Mouse (Mus musculus) forebrain, embryonic 15.5 days (tissue): ENCODE measurements around the gene Kcnh1. TPM values are rescaled to one million over a fixed set of nuclear protein-coding genes. Genes with fewer than 3 reads are reported as not detected.

Source experiments
- ATAC-seq: fragments of 200-750 bp; cut with Nextera tagmentation; replicated peaks from 2 replicates; pipeline ENCODE4 v1.8.0; 2017; ENCODE audit warnings: mild to moderate bottlenecking, moderate TSS enrichment, moderate library complexity
- H3K27ac ChIP-seq: fragments of 300-500 bp; sonication (generic); replicated peaks from 2 replicates; pipeline ENCODE4 v1.5.1; 2015; ENCODE audit warnings: mild to moderate bottlenecking, inconsistent platforms
- H3K27me3 ChIP-seq: fragments of 300-500 bp; sonication (generic); 2 replicates; pipeline ENCODE4 v1.6.1; 2015; ENCODE audit warnings: inconsistent platforms
- H3K36me3 ChIP-seq: fragments of 300-500 bp; sonication (generic); 2 replicates; pipeline ENCODE4 v1.6.1; 2015; ENCODE audit warnings: mild to moderate bottlenecking, inconsistent platforms
- H3K4me1 ChIP-seq: fragments of 300-500 bp; sonication (generic); 2 replicates; pipeline ENCODE4 v1.6.1; 2015; ENCODE audit warnings: inconsistent platforms
- H3K4me2 ChIP-seq: fragments of 300-500 bp; sonication (generic); replicated peaks from 2 replicates; pipeline ENCODE4 v1.6.1; 2015; ENCODE audit warnings: mild to moderate bottlenecking, inconsistent platforms
- H3K4me3 ChIP-seq: fragments of 300-500 bp; sonication (generic); 2 replicates; pipeline ENCODE4 v1.5.1; 2015; ENCODE audit warnings: mild to moderate bottlenecking, inconsistent platforms
- H3K9ac ChIP-seq: fragments of 300-500 bp; sonication (generic); replicated peaks from 2 replicates; pipeline ENCODE4 v1.6.1; 2015; ENCODE audit warnings: mild to moderate bottlenecking, inconsistent platforms
- H3K9me3 ChIP-seq: fragments of 300-500 bp; sonication (generic); 2 replicates; pipeline ENCODE4 v1.6.1; 2016; ENCODE audit warnings: inconsistent platforms
- WGBS: fragments of 180-500 bp; shearing (Covaris S2); methylation state at CpG from one replicate; pipeline ENCODE4 v1.1.7; 2015; ENCODE audit warnings: mixed read lengths; 5-methylcytosine and 5-hydroxymethylcytosine counted together
- polyA plus RNA-seq: library from polyadenylated mRNA; unstranded; fragments of >200 nt; fragmentation: Nextera tagmentation; extraction: Ambion mirVana; gene quantifications from 2 replicates; pipeline ENCODE4 v1.2.1, GENCODE M21; 2015

Gene Kcnh1
- polyA plus RNA-seq, 1 experiment from 2014 or later = 2.0 TPM

- Histone ChIP-seq H3K27ac (no peak overlapping the region), H3K9me3 (no peaks in the 10 kb centered on the region), H3K4me3 (no peak overlapping the region), H3K4me2 (no peak overlapping the region), H3K36me3 (no peaks in the 10 kb centered on the region), H3K4me1 (no peaks in the 10 kb centered on the region), H3K9ac (no peak overlapping the region), H3K27me3 (no peaks in the 10 kb centered on the region)
- WGBS = 90% methylated on average over 2 of the region's 2 CpGs
- ATAC-seq = no peak
Observed at GRCm38 (mm10) chr1:192392232-192392631, 201.7 kb downstream of the Kcnh1 start.

- no peaks in the 10 kb centered on the region for H3K9me3 ChIP-seq
- H3K4me1 ChIP-seq = peaks cover 4% of the 10 kb centered on the region; the same call in 1 of the 2 replicates
- H3K4me2 ChIP-seq = no peak overlapping the region
- no peaks in the 10 kb centered on the region for H3K27me3 ChIP-seq
- H3K36me3 ChIP-seq = no peaks in the 10 kb centered on the region
- no peak overlapping the region for H3K4me3 ChIP-seq
- 56% methylated on average over 14 of the region's 14 CpGs for WGBS
- ATAC-seq = no peak
- H3K27ac ChIP-seq = no peak overlapping the region
- H3K9ac ChIP-seq = no peak overlapping the region
Observed at GRCm38 (mm10) chr1:192399667-192400490, 209.3 kb downstream of the Kcnh1 start.

GRCm38 (mm10) chr1:192400991-192401390 lies 210.4 kb downstream of the Kcnh1 start:
- H3K36me3 ChIP-seq = no peaks in the 10 kb centered on the region
- no peak overlapping the region for H3K9ac ChIP-seq
- H3K27me3 ChIP-seq = no peaks in the 10 kb centered on the region
- H3K4me1 ChIP-seq = peaks cover 4% of the 10 kb centered on the region; the same call in 1 of the 2 replicates
- no peaks in the 10 kb centered on the region for H3K9me3 ChIP-seq
- WGBS = 29% methylated on average over 4 of the region's 4 CpGs
- no peak overlapping the region for H3K4me3 ChIP-seq
- H3K27ac ChIP-seq = no peak overlapping the region
- H3K4me2 ChIP-seq = no peak overlapping the region
- no peak for ATAC-seq

- WGBS = 89% methylated on average over 8 of the region's 8 CpGs
- Histone ChIP-seq H3K27me3 (no peaks in the 10 kb centered on the region), H3K9me3 (no peaks in the 10 kb centered on the region)
Observed at GRCm38 (mm10) chr1:192402911-192403704, 212.5 kb downstream of the Kcnh1 start.

GRCm38 (mm10) chr1:192405136-192405535 lies 214.6 kb downstream of the Kcnh1 start:
- Histone ChIP-seq H3K4me3 (no peak overlapping the region), H3K9me3 (no peaks in the 10 kb centered on the region), H3K9ac (no peak overlapping the region), H3K27ac (no peak overlapping the region), H3K27me3 (no peaks in the 10 kb centered on the region), H3K4me2 (no peak overlapping the region), H3K36me3 (no peaks in the 10 kb centered on the region), H3K4me1 (peaks cover 4% of the 10 kb centered on the region; the same call in 1 of the 2 replicates)
- WGBS = 79% methylated on average over 4 of the region's 4 CpGs
- no peak for ATAC-seq

More at GRCm38 (mm10) chr1:192402911-192403704, 212.5 kb downstream of the Kcnh1 start:
- peaks cover 4% of the 10 kb centered on the region; the same call in 1 of the 2 replicates for H3K4me1 ChIP-seq
- no peak overlapping the region for H3K4me3 ChIP-seq
- H3K27ac ChIP-seq = no peak overlapping the region
- H3K9ac ChIP-seq = no peak overlapping the region
- no peaks in the 10 kb centered on the region for H3K36me3 ChIP-seq
- no peak overlapping the region for H3K4me2 ChIP-seq
- no peak for ATAC-seq

- Histone ChIP-seq H3K4me2 (no peak overlapping the region), H3K36me3 (no peaks in the 10 kb centered on the region), H3K9ac (no peak overlapping the region), H3K9me3 (no peaks in the 10 kb centered on the region), H3K27me3 (no peaks in the 10 kb centered on the region), H3K4me3 (no peak overlapping the region), H3K4me1 (no peaks in the 10 kb centered on the region), H3K27ac (no peak overlapping the region)
- WGBS = 94% methylated on average over 5 of the region's 5 CpGs
- ATAC-seq = no peak
Observed at GRCm38 (mm10) chr1:192406589-192406988, 216.0 kb downstream of the Kcnh1 start.

GRCm38 (mm10) chr1:192415813-192416212 lies 225.2 kb downstream of the Kcnh1 start:
- H3K4me2 ChIP-seq = no peak overlapping the region
- 48% methylated on average over 3 of the region's 3 CpGs for WGBS
- H3K4me1 ChIP-seq = peaks cover 11% of the 10 kb centered on the region; the same call in 1 of the 2 replicates
- H3K9me3 ChIP-seq = no peaks in the 10 kb centered on the region
- ATAC-seq = no peak
- 0 out of 2 replicates have a peak overlapping the region, but pooled peaks have one; percentile 25 for H3K27ac ChIP-seq
- H3K4me3 ChIP-seq = no peak overlapping the region
- H3K27me3 ChIP-seq = no peaks in the 10 kb centered on the region
- no peak overlapping the region for H3K9ac ChIP-seq
- no peaks in the 10 kb centered on the region for H3K36me3 ChIP-seq

GRCm38 (mm10) chr1:192416241-192416821 lies 225.8 kb downstream of the Kcnh1 start:
- no peak overlapping the region for H3K4me2 ChIP-seq
- no peak overlapping the region for H3K9ac ChIP-seq
- WGBS = 67% methylated on average over 9 of the region's 9 CpGs
- peaks cover 11% of the 10 kb centered on the region; the same call in 1 of the 2 replicates for H3K4me1 ChIP-seq
- ATAC-seq = peak; percentile 58; the same call in 1 of the 2 replicates
- no peak overlapping the region for H3K4me3 ChIP-seq
- no peaks in the 10 kb centered on the region for H3K36me3 ChIP-seq
- no peaks in the 10 kb centered on the region for H3K27me3 ChIP-seq
- 0 out of 2 replicates have a peak overlapping the region, but pooled peaks have one; percentile 25 for H3K27ac ChIP-seq
- H3K9me3 ChIP-seq = no peaks in the 10 kb centered on the region

- H3K4me2 ChIP-seq = no peak overlapping the region
- H3K4me1 ChIP-seq = peaks cover 11% of the 10 kb centered on the region; the same call in 1 of the 2 replicates
- no peaks in the 10 kb centered on the region for H3K9me3 ChIP-seq
- no peaks in the 10 kb centered on the region for H3K36me3 ChIP-seq
- ATAC-seq = no peak
- H3K27me3 ChIP-seq = no peaks in the 10 kb centered on the region
- H3K27ac ChIP-seq = no peak overlapping the region
- no peak overlapping the region for H3K4me3 ChIP-seq
- no peak overlapping the region for H3K9ac ChIP-seq
- 92% methylated on average over 5 of the region's 5 CpGs for WGBS
Observed at GRCm38 (mm10) chr1:192419176-192419575, 228.6 kb downstream of the Kcnh1 start.

GRCm38 (mm10) chr1:192421377-192422166 lies 231.0 kb downstream of the Kcnh1 start:
- ATAC-seq = no peak
- no peaks in the 10 kb centered on the region for H3K36me3 ChIP-seq
- H3K4me1 ChIP-seq = 0 out of 2 replicates have a peak, but pooled peaks cover 2% of the 10 kb centered on the region
- H3K9me3 ChIP-seq = no peaks in the 10 kb centered on the region
- no peak overlapping the region for H3K9ac ChIP-seq
- no peak overlapping the region for H3K27ac ChIP-seq
- no peak overlapping the region for H3K4me3 ChIP-seq
- H3K27me3 ChIP-seq = no peaks in the 10 kb centered on the region
- 87% methylated on average over 14 of the region's 14 CpGs for WGBS
- H3K4me2 ChIP-seq = no peak overlapping the region

- Histone ChIP-seq H3K36me3 (no peaks in the 10 kb centered on the region), H3K4me2 (no peak overlapping the region), H3K4me3 (no peak overlapping the region), H3K27me3 (no peaks in the 10 kb centered on the region), H3K9ac (no peak overlapping the region), H3K9me3 (no peaks in the 10 kb centered on the region), H3K4me1 (no peaks in the 10 kb centered on the region), H3K27ac (no peak overlapping the region)
- 85% methylated on average over 2 of the region's 2 CpGs for WGBS
- no peak for ATAC-seq
Observed at GRCm38 (mm10) chr1:192431423-192431822, 240.8 kb downstream of the Kcnh1 start.
